Mouse (Mus musculus) megakaryocyte, embryonic 14.5 days (primary cell): ENCODE measurements around the gene Cryzl1.

ENCODE experiments used
- FLI1 ChIP-seq: IDR thresholded peaks from 2 replicates; pipeline ENCODE4 v1.6.1; 2012; ENCODE audit warnings: low read length, inconsistent platforms, mixed read lengths
- GATA1 ChIP-seq: IDR thresholded peaks from 3 replicates; pipeline ENCODE4 v1.6.1; 2012; ENCODE audit warnings: mixed read lengths, low read length, inconsistent platforms, borderline replicate concordance

DNA sequence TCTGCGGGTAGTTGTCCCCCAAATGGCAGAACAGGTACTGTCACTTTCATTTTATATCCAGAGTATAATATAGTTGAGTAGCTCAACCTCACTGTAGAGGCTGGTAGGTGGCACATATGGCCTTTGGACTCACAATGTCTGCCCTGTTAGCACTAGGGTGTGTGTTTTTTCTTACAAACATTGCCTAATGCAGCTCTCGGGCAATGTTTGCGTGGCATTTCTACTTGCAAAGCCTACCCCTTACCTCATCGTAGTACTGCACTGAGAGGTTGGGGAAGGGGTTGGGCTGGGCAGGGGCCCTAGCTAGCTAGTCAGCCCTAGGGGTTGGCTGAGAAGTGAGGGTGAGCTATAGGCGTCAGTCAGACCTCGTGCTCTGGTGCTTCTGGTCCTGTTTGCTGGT lies 18.8 kb upstream of the Cryzl1 start:
- no peak for TF ChIP-seq GATA1
- no peak for TF ChIP-seq FLI1
